Mouse (Mus musculus): ENCODE data around the gene Naa30.

GRCm38 (mm10) chr14:49226471-49226870 is 54.4 kb downstream of the Naa30 start:
- TF ChIP-seq POLR2A (IDR thresholded peaks at IDR 0.05; ENCODE audit: insufficient read depth, low read length) (no peak), CTCF (IDR thresholded peaks at IDR 0.05; ENCODE audit: low read depth, low read length) (no peak)

Measured in ES-Bruce4 (cell line).